Mouse (Mus musculus) lung, embryonic 16.5 days (tissue): ENCODE results near the gene Fbln2. TPM values are rescaled to one million over a fixed set of nuclear protein-coding genes. Genes with fewer than 3 reads are reported as not detected.
A peak's percentile ranks its signal among the peaks of the same experiment; 100 is the strongest.

Experiments
- ATAC-seq: fragments of 200-750 bp; cut with Nextera tagmentation; 2 replicates; pipeline ENCODE4 v1.8.0; 2017; ENCODE audit warnings: low read depth, mild to moderate bottlenecking, moderate library complexity
- H3K27ac ChIP-seq: fragments of 300-500 bp; sonication (generic); 2 replicates; pipeline ENCODE4 v1.5.1; 2014; ENCODE audit warnings: mild to moderate bottlenecking, control low read depth, low read length
- H3K27me3 ChIP-seq: fragments of 300-500 bp; sonication (generic); 2 replicates; pipeline ENCODE4 v1.6.1; 2014; ENCODE audit warnings: low read depth, low read length, mixed read lengths; ENCODE audit not compliant: control insufficient read depth, insufficient read depth
- H3K36me3 ChIP-seq: fragments of 300-500 bp; sonication (generic); 2 replicates; pipeline ENCODE4 v1.6.1; 2014; ENCODE audit warnings: low read length; ENCODE audit not compliant: control insufficient read depth, insufficient read depth
- H3K4me1 ChIP-seq: fragments of 300-500 bp; sonication (generic); replicated peaks from 2 replicates; pipeline ENCODE4 v1.6.1; 2014; ENCODE audit warnings: low read length, mixed read lengths; ENCODE audit not compliant: control insufficient read depth, insufficient read depth
- H3K4me2 ChIP-seq: fragments of 300-500 bp; sonication (generic); 2 replicates; pipeline ENCODE4 v1.6.1; 2014; ENCODE audit warnings: low read depth, low read length, control low read depth
- H3K4me3 ChIP-seq: fragments of 300-500 bp; sonication (generic); 2 replicates; pipeline ENCODE4 v1.5.1; 2014; ENCODE audit warnings: mild to moderate bottlenecking, low read length, control low read depth
- H3K9ac ChIP-seq: fragments of 300-500 bp; sonication (generic); 2 replicates; pipeline ENCODE4 v1.6.1; 2014; ENCODE audit warnings: low read length, control low read depth
- H3K9me3 ChIP-seq: fragments of 300-500 bp; sonication (generic); 2 replicates; pipeline ENCODE4 v1.6.1; 2016; ENCODE audit warnings: low read length; ENCODE audit not compliant: control insufficient read depth
- WGBS: fragments of 180-500 bp; shearing (Covaris S2); extraction: QIAGEN DNeasy Blood & Tissue Kit; methylation state at CpG from one replicate; pipeline ENCODE4 v1.1.7; 2014; 5-methylcytosine and 5-hydroxymethylcytosine counted together
- polyA plus RNA-seq: library from polyadenylated mRNA; unstranded; fragments of >200 nt; fragmentation: Nextera tagmentation; extraction: Ambion mirVana; gene quantifications from 2 replicates; pipeline ENCODE4 v1.2.1, GENCODE M21; 2015

Fbln2 gene
- polyA plus RNA-seq, 1 experiment from 2014 or later: 68.5 TPM

- no peak overlapping the region for H3K4me3 ChIP-seq
- ATAC-seq: no peak
- no peak overlapping the region for H3K27ac ChIP-seq
- no peaks in the 10 kb centered on the region for H3K27me3 ChIP-seq
- H3K4me2 ChIP-seq: no peak overlapping the region
- no peaks in the 10 kb centered on the region for H3K9me3 ChIP-seq
- H3K9ac ChIP-seq: no peak overlapping the region
- 33% methylated on average over 6 of the region's 6 CpGs for WGBS
- H3K4me1 ChIP-seq: no peaks in the 10 kb centered on the region
- H3K36me3 ChIP-seq: no peaks in the 10 kb centered on the region
Observed at GRCm38 (mm10) chr6:91298828-91299227, 86.6 kb downstream of the Fbln2 start.

GRCm38 (mm10) chr6:91300079-91300478 lies 87.8 kb downstream of the Fbln2 start:
- Histone ChIP-seq H3K27ac (no peak overlapping the region), H3K4me2 (no peak overlapping the region), H3K9me3 (no peaks in the 10 kb centered on the region), H3K4me1 (no peaks in the 10 kb centered on the region), H3K4me3 (no peak overlapping the region), H3K36me3 (no peaks in the 10 kb centered on the region), H3K9ac (no peak overlapping the region), H3K27me3 (no peaks in the 10 kb centered on the region)
- no peak for ATAC-seq
- 48% methylated on average over 3 of the region's 3 CpGs for WGBS

GRCm38 (mm10) chr6:91301839-91302238 lies 89.6 kb downstream of the Fbln2 start:
- H3K27me3 ChIP-seq: no peaks in the 10 kb centered on the region
- no peaks in the 10 kb centered on the region for H3K9me3 ChIP-seq
- H3K4me2 ChIP-seq: no peak overlapping the region
- no peaks in the 10 kb centered on the region for H3K4me1 ChIP-seq
- H3K4me3 ChIP-seq: no peak overlapping the region
- no peak overlapping the region for H3K27ac ChIP-seq
- peak; percentile 76 for ATAC-seq
- WGBS: 26% methylated on average over 1 of the region's 1 CpGs
- no peaks in the 10 kb centered on the region for H3K36me3 ChIP-seq
- no peak overlapping the region for H3K9ac ChIP-seq

GRCm38 (mm10) chr6:91302337-91302736 lies 90.1 kb downstream of the Fbln2 start:
- no peak overlapping the region for H3K27ac ChIP-seq
- WGBS: 80% methylated on average over 3 of the region's 3 CpGs

GRCm38 (mm10) chr6:91304172-91304571 lies 91.9 kb downstream of the Fbln2 start:
- Histone ChIP-seq H3K36me3 (no peaks in the 10 kb centered on the region), H3K27me3 (no peaks in the 10 kb centered on the region), H3K4me2 (no peak overlapping the region), H3K4me1 (no peaks in the 10 kb centered on the region; the same call in 1 of the 2 replicates), H3K9me3 (no peaks in the 10 kb centered on the region), H3K9ac (no peak overlapping the region), H3K4me3 (no peak overlapping the region), H3K27ac (no peak overlapping the region)
- WGBS: 54% methylated on average over 4 of the region's 4 CpGs
- no peak for ATAC-seq

More at GRCm38 (mm10) chr6:91302337-91302736, 90.1 kb downstream of the Fbln2 start:
- H3K4me1 ChIP-seq: no peaks in the 10 kb centered on the region; the same call in 1 of the 2 replicates
- peak; percentile 15; the same call in 1 of the 2 replicates for ATAC-seq
- no peaks in the 10 kb centered on the region for H3K36me3 ChIP-seq
- H3K4me3 ChIP-seq: no peak overlapping the region
- H3K9ac ChIP-seq: no peak overlapping the region
- H3K9me3 ChIP-seq: no peaks in the 10 kb centered on the region
- no peaks in the 10 kb centered on the region for H3K27me3 ChIP-seq
- no peak overlapping the region for H3K4me2 ChIP-seq

- Histone ChIP-seq H3K9me3 (no peaks in the 10 kb centered on the region), H3K4me2 (no peak overlapping the region), H3K36me3 (no peaks in the 10 kb centered on the region), H3K4me1 (no peaks in the 10 kb centered on the region; the same call in 1 of the 2 replicates), H3K9ac (no peak overlapping the region), H3K27ac (peak overlapping the region; percentile 48), H3K4me3 (no peak overlapping the region), H3K27me3 (no peaks in the 10 kb centered on the region)
- peak; percentile 92 for ATAC-seq
- 42% methylated on average over 1 of the region's 1 CpGs for WGBS
Observed at GRCm38 (mm10) chr6:91307972-91308371, 95.7 kb downstream of the Fbln2 start.

GRCm38 (mm10) chr6:91311204-91311603 lies 98.9 kb downstream of the Fbln2 start:
- H3K27me3 ChIP-seq: no peaks in the 10 kb centered on the region
- WGBS: 82% methylated on average over 5 of the region's 5 CpGs
- H3K9me3 ChIP-seq: no peaks in the 10 kb centered on the region; the same call in 1 of the 2 replicates
- ATAC-seq: no peak
- H3K27ac ChIP-seq: no peak overlapping the region
- H3K36me3 ChIP-seq: no peaks in the 10 kb centered on the region
- H3K4me3 ChIP-seq: no peak overlapping the region
- H3K4me2 ChIP-seq: no peak overlapping the region
- H3K4me1 ChIP-seq: no peaks in the 10 kb centered on the region; the same call in 1 of the 2 replicates
- H3K9ac ChIP-seq: no peak overlapping the region

GRCm38 (mm10) chr6:91312491-91312890 lies 100.2 kb downstream of the Fbln2 start:
- Histone ChIP-seq H3K4me1 (no peaks in the 10 kb centered on the region; the same call in 1 of the 2 replicates), H3K9me3 (no peaks in the 10 kb centered on the region; the same call in 1 of the 2 replicates), H3K4me3 (no peak overlapping the region), H3K9ac (no peak overlapping the region), H3K36me3 (no peaks in the 10 kb centered on the region), H3K27me3 (no peaks in the 10 kb centered on the region), H3K27ac (no peak overlapping the region), H3K4me2 (no peak overlapping the region)
- 58% methylated on average over 9 of the region's 9 CpGs for WGBS
- ATAC-seq: no peak
